Mouse (Mus musculus) intestine, embryonic 14.5 days (tissue): ENCODE measurements around the gene Enthd1. TPM values are rescaled to one million over a fixed set of nuclear protein-coding genes. Genes with fewer than 3 reads are reported as not detected.

Experiments
- ATAC-seq: fragments of 200-750 bp; cut with Nextera tagmentation; replicated peaks from 2 replicates; pipeline ENCODE4 v1.8.0; 2017; ENCODE audit warnings: low read depth, moderate number of reproducible peaks, moderate TSS enrichment, moderate library complexity; ENCODE audit not compliant: low FRiP score, low TSS enrichment
- DNase-seq: peaks from one replicate; pipeline ENCODE4 v3.0.0-alpha.2; 2018; ENCODE audit warnings: low spot score
- H3K27ac ChIP-seq: fragments of 300-500 bp; sonication (generic); 2 replicates; pipeline ENCODE4 v1.5.1; 2014; ENCODE audit warnings: low read depth, mild to moderate bottlenecking, control low read depth
- H3K27me3 ChIP-seq: fragments of 300-500 bp; sonication (generic); replicated peaks from 2 replicates; pipeline ENCODE4 v1.6.1; 2014; ENCODE audit warnings: low read length, control low read depth; ENCODE audit not compliant: control insufficient read depth, insufficient read depth
- H3K36me3 ChIP-seq: fragments of 300-500 bp; sonication (generic); 2 replicates; pipeline ENCODE4 v1.6.1; 2014; ENCODE audit warnings: low read length, control low read depth; ENCODE audit not compliant: control insufficient read depth, insufficient read depth
- H3K4me1 ChIP-seq: fragments of 300-500 bp; sonication (generic); replicated peaks from 2 replicates; pipeline ENCODE4 v1.6.1; 2014; ENCODE audit warnings: low read length, control low read depth, mixed read lengths; ENCODE audit not compliant: control insufficient read depth, insufficient read depth
- H3K4me2 ChIP-seq: fragments of 300-500 bp; sonication (generic); 2 replicates; pipeline ENCODE4 v1.6.1; 2014; ENCODE audit warnings: low read length
- H3K4me3 ChIP-seq: fragments of 300-500 bp; sonication (generic); 2 replicates; pipeline ENCODE4 v1.5.1; 2014; ENCODE audit warnings: low read depth, low read length, control low read depth, mixed read lengths
- H3K9ac ChIP-seq: fragments of 300-500 bp; sonication (generic); 2 replicates; pipeline ENCODE4 v1.6.1; 2014; ENCODE audit warnings: mild to moderate bottlenecking, low read length
- H3K9me3 ChIP-seq: fragments of 300-500 bp; sonication (generic); 2 replicates; pipeline ENCODE4 v1.6.1; 2016; ENCODE audit warnings: low read length, control low read depth; ENCODE audit not compliant: control insufficient read depth
- WGBS: fragments of 180-500 bp; shearing (Covaris S2); extraction: QIAGEN DNeasy Blood & Tissue Kit; methylation state at CpG from one replicate; pipeline ENCODE4 v1.1.7; 2014; 5-methylcytosine and 5-hydroxymethylcytosine counted together
- polyA plus RNA-seq: library from polyadenylated mRNA; unstranded; fragments of >200 nt; fragmentation: Nextera tagmentation; extraction: Ambion mirVana; gene quantifications from 2 replicates; pipeline ENCODE4 v1.2.1, GENCODE M21; 2014

The Enthd1 gene
- not detected in 2 replicates for polyA plus RNA-seq

GRCm38 (mm10) chr15:80565106-80565665 lies at the start of gene Enthd1:
Gene Enthd1 (minus strand): TSS chr15:80565156.
- H3K27me3 ChIP-seq: no peaks in the 10 kb centered on the region
- no peak for ATAC-seq
- no peak within 1 kb of the TSS for H3K4me2 ChIP-seq
- 87% methylated on average over 19 of the region's 19 CpGs for WGBS
- no peak within 1 kb of the TSS for H3K27ac ChIP-seq
- H3K4me1 ChIP-seq: peaks cover 6% of the 10 kb centered on the region; the same call in 1 of the 2 replicates
- DNase-seq: no peak
- no peaks in the 10 kb centered on the region for H3K36me3 ChIP-seq
- H3K4me3 ChIP-seq: no peak within 1 kb of the TSS
- H3K9ac ChIP-seq: no peak within 1 kb of the TSS
- H3K9me3 ChIP-seq: no peaks in the 10 kb centered on the region

DNA sequence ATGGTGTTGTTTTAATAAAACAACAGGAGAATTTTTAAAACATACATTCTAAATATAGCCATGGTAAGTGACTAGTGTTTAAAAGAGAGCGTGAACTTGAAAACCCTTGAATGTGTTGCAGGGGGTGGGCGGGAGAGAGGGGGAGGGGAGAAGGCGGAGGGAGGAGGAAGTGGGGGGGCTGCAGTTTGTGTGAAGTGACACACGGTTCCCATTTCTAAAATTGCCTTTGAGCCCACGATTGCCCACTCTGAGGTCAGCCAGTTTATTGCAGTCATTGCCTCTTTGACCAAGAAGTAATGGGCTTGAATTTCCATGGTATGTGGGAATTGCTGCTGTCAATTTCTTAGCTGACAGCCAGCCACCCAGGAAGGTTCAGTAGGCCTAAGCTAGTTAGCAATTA lies 48.9 kb upstream of the Enthd1 start:
- Histone ChIP-seq H3K4me3 (no peak overlapping the region), H3K9me3 (no peaks in the 10 kb centered on the region), H3K4me2 (no peak overlapping the region), H3K9ac (no peak overlapping the region), H3K36me3 (no peaks in the 10 kb centered on the region), H3K4me1 (peaks cover 15% of the 10 kb centered on the region), H3K27me3 (0 out of 2 replicates have a peak, but pooled peaks cover 6% of the 10 kb centered on the region), H3K27ac (no peak overlapping the region)
- no peak for DNase-seq
- ATAC-seq: no peak
- WGBS: 38% methylated on average over 5 of the region's 5 CpGs

DNA sequence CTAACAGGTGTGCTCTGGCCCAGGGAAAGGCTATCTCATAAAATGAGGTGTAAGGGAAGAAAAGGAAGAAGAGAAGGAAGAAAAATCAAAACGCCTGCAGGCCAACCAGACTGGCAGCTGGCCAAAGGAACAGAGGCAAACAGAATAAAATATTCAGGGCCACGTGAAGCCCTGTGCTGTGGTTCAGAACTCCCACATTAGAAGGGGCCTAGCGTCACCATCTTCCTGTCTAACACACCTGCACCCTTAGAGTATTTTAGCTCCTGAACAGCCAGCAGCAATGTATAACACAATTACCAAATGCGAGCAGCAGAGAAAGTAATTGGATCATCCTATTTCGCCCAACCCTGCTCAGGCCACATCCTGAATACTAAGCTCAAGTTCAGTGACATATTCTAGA lies 46.5 kb upstream of the Enthd1 start:
- ATAC-seq: no peak
- no peak overlapping the region for H3K4me2 ChIP-seq
- H3K4me1 ChIP-seq: peaks cover 15% of the 10 kb centered on the region
- H3K27me3 ChIP-seq: 0 out of 2 replicates have a peak, but pooled peaks cover 3% of the 10 kb centered on the region
- no peak for DNase-seq
- H3K9me3 ChIP-seq: no peaks in the 10 kb centered on the region
- no peak overlapping the region for H3K9ac ChIP-seq
- H3K36me3 ChIP-seq: no peaks in the 10 kb centered on the region
- WGBS: 77% methylated on average over 5 of the region's 5 CpGs
- H3K4me3 ChIP-seq: no peak overlapping the region
- no peak overlapping the region for H3K27ac ChIP-seq

GRCm38 (mm10) chr15:80610335-80610734 lies 45.4 kb upstream of the Enthd1 start:
- H3K4me3 ChIP-seq: no peak overlapping the region
- ATAC-seq: no peak
- H3K4me2 ChIP-seq: no peak overlapping the region
- H3K9ac ChIP-seq: no peak overlapping the region
- WGBS: 70% methylated on average over 2 of the region's 2 CpGs
- H3K36me3 ChIP-seq: no peaks in the 10 kb centered on the region
- no peaks in the 10 kb centered on the region for H3K9me3 ChIP-seq
- no peaks in the 10 kb centered on the region for H3K27me3 ChIP-seq
- H3K27ac ChIP-seq: no peak overlapping the region
- DNase-seq: no peak
- H3K4me1 ChIP-seq: peaks cover 8% of the 10 kb centered on the region

DNA sequence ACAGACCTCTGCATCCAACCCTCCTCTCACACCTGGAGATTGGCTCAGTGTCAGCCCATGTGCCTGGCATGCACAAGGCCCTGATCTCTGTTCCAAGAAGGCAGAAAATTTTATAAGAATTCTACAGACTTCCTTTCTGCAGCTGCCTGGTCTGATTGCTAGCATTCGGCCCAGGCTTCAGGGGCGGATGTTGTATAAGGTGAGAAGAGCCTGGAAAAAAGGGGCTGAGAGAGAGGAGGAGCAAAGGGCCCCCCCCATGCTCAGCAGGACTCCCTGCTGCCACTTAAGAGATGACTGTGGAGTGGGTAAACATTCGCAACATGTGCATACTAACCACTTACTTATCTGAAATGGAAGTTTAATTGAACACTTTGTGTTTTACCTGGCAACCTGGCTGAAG lies 43.0 kb upstream of the Enthd1 start:
- ATAC-seq: no peak
- H3K9ac ChIP-seq: no peak overlapping the region
- no peaks in the 10 kb centered on the region for H3K4me1 ChIP-seq
- H3K36me3 ChIP-seq: no peaks in the 10 kb centered on the region
- 75% methylated on average over 3 of the region's 3 CpGs for WGBS
- no peaks in the 10 kb centered on the region for H3K27me3 ChIP-seq
- H3K9me3 ChIP-seq: no peaks in the 10 kb centered on the region
- H3K4me2 ChIP-seq: no peak overlapping the region
- DNase-seq: no peak
- no peak overlapping the region for H3K27ac ChIP-seq
- no peak overlapping the region for H3K4me3 ChIP-seq

DNA sequence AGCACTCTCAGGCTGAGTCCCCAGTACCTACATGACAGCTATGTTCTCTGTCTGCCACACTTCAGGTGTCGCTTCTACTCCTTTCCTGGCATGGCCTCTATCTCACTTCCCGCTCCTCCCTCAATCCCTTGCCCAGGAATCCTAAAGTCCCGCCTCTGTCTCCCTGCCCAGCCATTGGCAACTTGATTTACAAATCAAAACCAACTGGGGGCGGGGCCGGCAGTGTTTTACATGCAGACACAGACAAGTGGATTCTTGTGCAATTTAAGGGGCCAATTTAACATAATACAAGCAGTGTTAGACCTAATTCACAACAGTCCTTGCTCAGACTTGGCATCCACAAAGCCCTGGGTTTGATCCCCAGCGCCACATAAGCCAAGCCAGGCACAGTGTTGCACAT lies 39.1 kb upstream of the Enthd1 start:
- 87% methylated on average over 6 of the region's 6 CpGs for WGBS
- no peak for DNase-seq
- no peak for ATAC-seq
- H3K4me3 ChIP-seq: no peak overlapping the region
- H3K4me2 ChIP-seq: no peak overlapping the region
- no peak overlapping the region for H3K9ac ChIP-seq
- no peak overlapping the region for H3K27ac ChIP-seq
- H3K9me3 ChIP-seq: no peaks in the 10 kb centered on the region
- peaks cover 6% of the 10 kb centered on the region; the same call in 1 of the 2 replicates for H3K4me1 ChIP-seq
- no peaks in the 10 kb centered on the region for H3K36me3 ChIP-seq
- H3K27me3 ChIP-seq: no peaks in the 10 kb centered on the region

DNA sequence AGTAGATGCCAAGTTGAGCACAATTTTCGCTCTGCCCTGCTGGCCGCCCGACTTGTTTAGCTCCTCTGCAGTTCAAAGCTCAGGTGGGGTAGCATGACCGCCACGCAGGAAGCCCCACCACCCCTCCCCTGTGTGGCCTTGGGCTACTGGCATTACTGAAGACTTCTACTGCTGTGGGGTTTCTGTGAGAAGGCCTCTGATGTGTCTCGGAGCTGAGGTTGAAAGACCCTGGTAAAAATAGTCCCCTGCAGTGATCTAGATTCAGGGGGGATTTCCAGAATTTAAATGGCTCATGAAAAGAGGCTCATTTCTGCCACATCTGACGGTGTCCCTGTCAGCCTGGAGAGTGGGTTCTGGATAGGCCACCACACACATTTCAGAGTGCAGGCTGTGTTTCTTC lies 37.5 kb upstream of the Enthd1 start:
- Histone ChIP-seq H3K4me3 (no peak overlapping the region), H3K9ac (no peak overlapping the region), H3K9me3 (no peaks in the 10 kb centered on the region), H3K27me3 (no peaks in the 10 kb centered on the region), H3K4me1 (peaks cover 7% of the 10 kb centered on the region; the same call in 1 of the 2 replicates), H3K36me3 (no peaks in the 10 kb centered on the region), H3K4me2 (no peak overlapping the region), H3K27ac (no peak overlapping the region)
- ATAC-seq: no peak
- WGBS: 70% methylated on average over 7 of the region's 7 CpGs
- no peak for DNase-seq

DNA sequence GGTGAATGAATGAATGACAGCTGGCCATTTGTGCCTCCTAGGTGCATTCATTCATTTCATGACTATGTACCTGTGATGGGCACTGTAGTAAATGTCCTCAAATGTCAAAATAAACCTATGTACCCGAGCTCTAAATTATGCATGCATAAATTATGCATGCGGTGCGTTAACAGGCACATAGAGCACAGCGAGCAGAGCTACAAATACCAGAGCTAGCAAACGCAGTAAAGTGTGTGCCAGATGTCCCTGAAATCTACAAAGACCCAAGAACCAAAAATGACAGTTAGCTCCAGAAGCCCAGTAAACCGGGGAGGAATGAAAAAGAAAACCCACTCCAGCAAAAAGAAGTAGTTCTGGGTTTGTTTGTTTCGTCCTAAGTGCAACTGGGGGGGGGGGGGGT lies 36.5 kb upstream of the Enthd1 start:
- 67% methylated on average over 7 of the region's 7 CpGs for WGBS
- ATAC-seq: no peak

GRCm38 (mm10) chr15:80599843-80600242 lies 34.9 kb upstream of the Enthd1 start:
- no peak overlapping the region for H3K27ac ChIP-seq
- no peaks in the 10 kb centered on the region for H3K36me3 ChIP-seq
- H3K4me3 ChIP-seq: no peak overlapping the region
- WGBS: 68% methylated on average over 4 of the region's 4 CpGs
- no peak overlapping the region for H3K9ac ChIP-seq
- no peak overlapping the region for H3K4me2 ChIP-seq
- ATAC-seq (no peak), DNase-seq (no peak)
- no peaks in the 10 kb centered on the region for H3K27me3 ChIP-seq
- H3K4me1 ChIP-seq: peaks cover 7% of the 10 kb centered on the region; the same call in 1 of the 2 replicates
- H3K9me3 ChIP-seq: no peaks in the 10 kb centered on the region

More for the DNA sequence above, 36.5 kb upstream of the Enthd1 start:
- H3K4me1 ChIP-seq: peaks cover 7% of the 10 kb centered on the region; the same call in 1 of the 2 replicates
- H3K9me3 ChIP-seq: no peaks in the 10 kb centered on the region
- no peak for DNase-seq
- H3K9ac ChIP-seq: no peak overlapping the region
- no peak overlapping the region for H3K27ac ChIP-seq
- H3K27me3 ChIP-seq: no peaks in the 10 kb centered on the region
- no peak overlapping the region for H3K4me3 ChIP-seq
- H3K36me3 ChIP-seq: no peaks in the 10 kb centered on the region
- no peak overlapping the region for H3K4me2 ChIP-seq
